Mouse (Mus musculus) heart, postnatal 0 days (tissue): ENCODE measurements around the gene Tbc1d4. TPM values are rescaled to one million over a fixed set of nuclear protein-coding genes. Genes with fewer than 3 reads are reported as not detected.
A peak's percentile ranks its signal among the peaks of the same experiment; 100 is the strongest.

Experiments used
- ATAC-seq: fragments of 200-750 bp; cut with Nextera tagmentation; 2 replicates; pipeline ENCODE4 v1.8.0; 2017; ENCODE audit warnings: low read depth, moderate number of reproducible peaks, moderate library complexity; ENCODE audit not compliant: insufficient read depth
- DNase-seq: peaks from one replicate; pipeline ENCODE4 v3.0.0-alpha.2; 2016; ENCODE audit warnings: low spot score
- H3K27ac ChIP-seq: fragments of 300-500 bp; sonication (generic); 2 replicates; pipeline ENCODE4 v1.5.1; 2014; ENCODE audit warnings: low read depth, mild to moderate bottlenecking
- H3K27me3 ChIP-seq: fragments of 300-500 bp; sonication (generic); 2 replicates; pipeline ENCODE4 v1.6.1; 2014; ENCODE audit warnings: low read length, mixed read lengths; ENCODE audit not compliant: control insufficient read depth, insufficient read depth
- H3K36me3 ChIP-seq: fragments of 300-500 bp; sonication (generic); replicated peaks from 2 replicates; pipeline ENCODE4 v1.6.1; 2014; ENCODE audit warnings: low read length, mixed read lengths; ENCODE audit not compliant: control insufficient read depth, insufficient read depth
- H3K4me1 ChIP-seq: fragments of 300-500 bp; sonication (generic); 2 replicates; pipeline ENCODE4 v1.6.1; 2014; ENCODE audit warnings: antibody characterized with exemption; ENCODE audit not compliant: control insufficient read depth, insufficient read depth
- H3K4me2 ChIP-seq: fragments of 300-500 bp; sonication (generic); 2 replicates; pipeline ENCODE4 v1.6.1; 2014; ENCODE audit warnings: low read depth, mild to moderate bottlenecking, low read length, moderate library complexity
- H3K4me3 ChIP-seq: fragments of 300-500 bp; sonication (generic); 2 replicates; pipeline ENCODE4 v1.5.1; 2014; ENCODE audit warnings: low read depth, low read length
- H3K9ac ChIP-seq: fragments of 300-500 bp; sonication (generic); replicated peaks from 2 replicates; pipeline ENCODE4 v1.6.1; 2014; ENCODE audit warnings: low read depth, low read length, mixed read lengths
- H3K9me3 ChIP-seq: fragments of 300-500 bp; sonication (generic); replicated peaks from 2 replicates; pipeline ENCODE4 v1.6.1; 2016; ENCODE audit warnings: low read length; ENCODE audit not compliant: control insufficient read depth
- CTCF ChIP-seq: IDR thresholded peaks from 2 replicates; pipeline ENCODE4 v1.5.1; 2016; ENCODE audit warnings: antibody characterized with exemption, control low read depth, low read depth
- EP300 ChIP-seq: IDR thresholded peaks from 2 replicates; pipeline ENCODE4 v1.6.1; 2016; ENCODE audit warnings: antibody characterized with exemption, low read depth
- WGBS: fragments of 180-500 bp; shearing (Covaris S2); extraction: QIAGEN DNeasy Blood & Tissue Kit; methylation state at CpG from one replicate; pipeline ENCODE4 v1.1.7; 2014; 5-methylcytosine and 5-hydroxymethylcytosine counted together
- polyA plus RNA-seq: library from polyadenylated mRNA; unstranded; fragments of >200 nt; fragmentation: Nextera tagmentation; extraction: Ambion mirVana; gene quantifications from 2 replicates; pipeline ENCODE4 v1.2.1, GENCODE M21; 2015
- total RNA-seq: library from RNA; depleted of rRNA; stranded (reverse); fragments of >200 nt; gene quantifications from 2 replicates; pipeline ENCODE4 v1.2.3, GENCODE M21; 2014; ENCODE audit warnings: low replicate concordance

Gene Tbc1d4
- total and polyA plus RNA-seq, 2 experiments from 2014 or later, result 16.8 to 53.6 TPM

DNA sequence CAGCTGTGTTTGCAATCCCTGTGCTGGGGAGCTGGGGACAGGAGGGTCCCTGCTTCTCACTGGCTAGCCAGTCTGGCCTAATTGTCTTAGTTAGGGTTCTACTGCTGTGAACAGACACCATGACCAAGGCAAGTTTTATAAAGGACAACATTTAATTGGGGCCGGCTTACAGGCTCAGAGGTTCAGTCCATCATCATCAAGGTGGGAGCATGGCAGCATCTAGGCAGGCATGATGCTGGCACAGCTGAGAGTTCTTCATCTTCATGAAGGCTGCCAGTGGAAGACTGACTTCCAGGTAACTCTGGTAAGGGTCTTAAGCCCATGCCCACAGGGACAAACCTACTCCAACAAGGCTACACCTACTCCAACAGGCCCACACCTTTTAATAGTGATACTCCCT lies 109.2 kb downstream of the Tbc1d4 start:
- DNase-seq (no peak), ATAC-seq (no peak)
- Histone ChIP-seq H3K36me3 (peaks cover 4% of the 10 kb centered on the region; the same call in 1 of the 2 replicates), H3K4me3 (no peak overlapping the region), H3K4me2 (no peak overlapping the region), H3K9ac (no peak overlapping the region), H3K4me1 (no peaks in the 10 kb centered on the region), H3K27ac (no peak overlapping the region), H3K27me3 (no peaks in the 10 kb centered on the region), H3K9me3 (no peaks in the 10 kb centered on the region)
- 83% methylated on average over 1 of the region's 1 CpGs for WGBS
- TF ChIP-seq EP300 (no peak), CTCF (no peak)

DNA sequence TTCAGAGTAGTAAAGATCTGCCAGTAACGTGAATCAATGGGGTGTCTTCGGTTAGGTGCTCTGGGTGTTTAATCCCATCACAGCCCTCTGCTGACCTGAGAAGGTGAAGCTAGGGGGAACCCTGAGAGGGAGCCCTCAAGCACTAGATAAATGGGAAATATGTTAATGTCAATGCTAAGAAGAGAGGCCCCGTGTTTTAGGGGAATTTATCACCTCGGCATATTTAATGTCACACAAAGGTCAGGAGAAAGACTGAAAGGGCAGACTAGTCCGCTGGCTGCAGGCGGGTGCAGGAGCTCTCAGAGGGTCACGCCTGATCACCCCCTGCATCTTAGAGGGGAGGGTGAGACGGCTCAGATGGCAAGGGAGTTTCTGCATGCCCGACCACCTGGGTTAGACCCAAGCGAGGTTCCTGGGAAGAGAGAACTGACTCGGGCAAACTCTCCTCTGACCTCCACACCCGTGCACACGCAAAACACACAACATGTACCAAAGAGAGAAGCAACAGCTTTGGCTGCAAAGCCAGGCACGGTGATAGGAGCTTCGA lies 120.7 kb downstream of the Tbc1d4 start:
- WGBS, result 64% methylated on average over 15 of the region's 15 CpGs
- no peak for TF ChIP-seq CTCF
- no peak for TF ChIP-seq EP300
- H3K27me3 ChIP-seq, result no peaks in the 10 kb centered on the region

DNA sequence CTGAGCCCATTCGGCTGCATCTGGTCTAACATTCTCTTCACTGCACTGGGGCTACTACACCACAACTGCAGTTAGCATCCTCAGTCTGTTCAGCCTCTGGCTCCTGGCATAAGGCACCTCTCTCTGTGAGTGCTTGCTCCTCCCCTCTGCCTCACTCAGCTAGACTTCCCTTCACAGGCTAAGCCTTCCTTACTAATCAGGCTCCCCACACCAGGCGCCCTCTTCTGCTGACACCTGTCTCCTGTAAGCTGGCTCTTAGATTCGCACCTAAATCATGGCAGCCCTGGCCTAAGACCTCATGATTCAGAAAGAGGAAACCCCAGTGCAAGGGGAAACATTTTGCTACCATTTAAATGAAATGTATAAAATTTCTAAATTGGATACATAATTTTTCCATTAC lies 122.4 kb downstream of the Tbc1d4 start:
- TF ChIP-seq CTCF (no peak), EP300 (no peak)
- WGBS, result 58% methylated on average over 3 of the region's 3 CpGs
- DNase-seq (no peak), ATAC-seq (no peak)
- Histone ChIP-seq H3K4me3 (no peak overlapping the region), H3K27ac (no peak overlapping the region), H3K9me3 (no peaks in the 10 kb centered on the region), H3K27me3 (no peaks in the 10 kb centered on the region), H3K9ac (no peak overlapping the region), H3K4me1 (peaks cover 7% of the 10 kb centered on the region), H3K4me2 (no peak overlapping the region), H3K36me3 (peaks cover 23% of the 10 kb centered on the region)

More for the DNA sequence above, 120.7 kb downstream of the Tbc1d4 start:
- Histone ChIP-seq H3K9me3 (no peaks in the 10 kb centered on the region), H3K4me2 (no peak overlapping the region), H3K27ac (no peak overlapping the region), H3K4me3 (no peak overlapping the region), H3K36me3 (peaks cover 22% of the 10 kb centered on the region), H3K4me1 (no peaks in the 10 kb centered on the region), H3K9ac (no peak overlapping the region)
- ATAC-seq (no peak), DNase-seq (no peak)

DNA sequence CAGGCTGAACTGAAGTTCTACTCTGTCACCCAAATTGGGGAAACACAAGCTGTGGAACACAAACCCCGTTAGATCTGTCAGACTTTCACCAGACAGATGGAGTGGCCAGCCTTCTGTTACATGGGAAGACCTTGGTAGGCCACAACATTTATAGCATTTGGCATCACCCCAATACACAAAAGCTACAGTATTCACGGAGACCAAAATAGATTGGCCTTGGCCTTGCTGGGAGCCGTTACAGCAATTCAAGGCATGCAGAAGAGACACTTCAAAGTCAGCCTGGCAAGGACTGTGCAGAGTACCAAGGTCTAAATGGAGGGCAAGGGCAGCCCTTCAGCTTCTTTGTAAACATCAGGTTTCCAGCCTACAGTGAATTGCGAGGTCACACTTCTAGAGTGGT lies 125.8 kb downstream of the Tbc1d4 start:
- ATAC-seq, result peak; percentile 96

DNA sequence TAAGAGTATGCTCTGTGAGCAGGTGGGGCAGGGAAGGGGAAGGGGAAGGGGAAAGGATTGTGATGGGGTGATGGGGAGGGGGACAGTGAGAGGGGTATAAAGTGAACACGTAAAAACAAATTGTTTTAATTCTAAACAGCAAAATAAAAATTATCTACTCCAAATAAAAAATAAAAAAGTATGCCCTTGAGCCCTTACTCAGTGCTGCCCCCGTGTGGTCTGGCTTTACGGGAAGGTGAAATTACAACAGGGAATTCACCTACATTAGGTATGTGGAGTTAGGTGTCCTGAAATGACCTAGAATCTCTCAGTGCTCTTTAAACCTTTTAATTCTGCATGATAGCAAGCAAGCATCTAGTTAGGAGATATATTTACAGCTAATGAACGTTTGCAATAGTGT lies 126.7 kb downstream of the Tbc1d4 start:
- no peaks in the 10 kb centered on the region for H3K27me3 ChIP-seq

More for the DNA sequence above, 125.8 kb downstream of the Tbc1d4 start:
- DNase-seq, result peak; percentile 85
- 27% methylated on average over 4 of the region's 4 CpGs for WGBS
- H3K4me2 ChIP-seq, result no peak overlapping the region
- peaks cover 7% of the 10 kb centered on the region for H3K4me1 ChIP-seq
- no peak overlapping the region for H3K9ac ChIP-seq
- H3K9me3 ChIP-seq, result no peaks in the 10 kb centered on the region
- H3K27ac ChIP-seq, result peak overlapping the region; percentile 85
- peaks cover 21% of the 10 kb centered on the region for H3K36me3 ChIP-seq
- H3K4me3 ChIP-seq, result no peak overlapping the region
- TF ChIP-seq EP300, result 0 out of 2 replicates have a peak, but pooled peaks have one; percentile 62
- no peak for TF ChIP-seq CTCF
- no peaks in the 10 kb centered on the region for H3K27me3 ChIP-seq

DNA sequence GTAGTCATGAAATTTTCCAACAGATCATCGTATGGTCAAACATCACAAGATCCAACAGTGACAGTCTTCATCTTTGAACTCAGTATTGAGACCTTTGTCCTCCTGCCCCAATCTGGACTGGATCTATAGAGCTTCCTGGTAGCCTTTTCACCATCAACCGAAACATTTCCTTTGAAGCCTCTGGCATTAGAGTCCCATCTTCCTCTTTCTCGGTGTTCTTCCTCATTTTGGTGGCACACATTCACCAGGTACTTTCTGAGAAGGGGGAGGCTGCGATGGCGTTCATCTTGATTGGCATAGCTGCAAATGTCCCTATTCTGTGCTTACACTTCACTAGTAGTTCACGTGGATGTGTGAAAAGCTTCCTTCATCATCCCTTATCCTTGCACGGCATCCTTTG lies 127.8 kb downstream of the Tbc1d4 start:
- no peak overlapping the region for H3K27ac ChIP-seq

More for the DNA sequence above, 126.7 kb downstream of the Tbc1d4 start:
- H3K27ac ChIP-seq, result peak overlapping the region; percentile 85
- no peak overlapping the region for H3K9ac ChIP-seq
- no peak for ATAC-seq
- H3K4me2 ChIP-seq, result no peak overlapping the region
- 31% methylated on average over 4 of the region's 4 CpGs for WGBS
- H3K36me3 ChIP-seq, result peaks cover 23% of the 10 kb centered on the region
- no peak overlapping the region for H3K4me3 ChIP-seq
- no peaks in the 10 kb centered on the region for H3K9me3 ChIP-seq
- H3K4me1 ChIP-seq, result peaks cover 7% of the 10 kb centered on the region
- TF ChIP-seq EP300 (no peak), CTCF (peak; percentile 70)
- peak; percentile 32 for DNase-seq

More for the DNA sequence above, 127.8 kb downstream of the Tbc1d4 start:
- DNase-seq, result no peak
- H3K27me3 ChIP-seq, result no peaks in the 10 kb centered on the region
- no peak overlapping the region for H3K4me3 ChIP-seq
- H3K36me3 ChIP-seq, result peaks cover 31% of the 10 kb centered on the region
- no peaks in the 10 kb centered on the region for H3K9me3 ChIP-seq
- H3K4me2 ChIP-seq, result no peak overlapping the region
- no peak for ATAC-seq
- 86% methylated on average over 7 of the region's 7 CpGs for WGBS
- H3K9ac ChIP-seq, result no peak overlapping the region
- peaks cover 7% of the 10 kb centered on the region for H3K4me1 ChIP-seq
- no peak for TF ChIP-seq CTCF
- no peak for TF ChIP-seq EP300
